Mouse (Mus musculus): ENCODE measurements around the gene Eif5b.

GRCm38 (mm10) chr1:37954786-37955185, 43.0 kb upstream of the Eif5b start:
- TF ChIP-seq CTCF (IDR thresholded peaks at IDR 0.05; ENCODE audit: extremely low read depth, insufficient read depth, low read length) (no peak), POLR2A (IDR thresholded peaks at IDR 0.05; ENCODE audit: extremely low read depth, insufficient read depth, low read length) (no peak)

All from cortical plate, adult 2 months (tissue).